Mouse (Mus musculus) limb, embryonic 11.5 days (tissue): Measurements from ENCODE around the gene Ninj2. TPM values are rescaled to one million over a fixed set of nuclear protein-coding genes. Genes with fewer than 3 reads are reported as not detected.

Experiments
- ATAC-seq: fragments of 200-750 bp; cut with Nextera tagmentation; 2 replicates; pipeline ENCODE4 v1.8.0; 2017; ENCODE audit warnings: low read depth; ENCODE audit not compliant: insufficient number of reproducible peaks, low FRiP score, low TSS enrichment
- DNase-seq: peaks from one replicate; pipeline ENCODE4 v3.0.0-alpha.2; 2015; ENCODE audit warnings: low spot score
- H3K27ac ChIP-seq: fragments of 300-500 bp; sonication (generic); replicated peaks from 2 replicates; pipeline ENCODE4 v1.5.1; 2014; ENCODE audit warnings: low read depth, mild to moderate bottlenecking, low read length
- H3K27me3 ChIP-seq: fragments of 300-500 bp; sonication (generic); 2 replicates; pipeline ENCODE4 v1.6.1; 2014; ENCODE audit warnings: mild to moderate bottlenecking, low read length, mixed read lengths; ENCODE audit not compliant: control insufficient read depth, insufficient read depth
- H3K36me3 ChIP-seq: fragments of 300-500 bp; sonication (generic); 2 replicates; pipeline ENCODE4 v1.6.1; 2014; ENCODE audit warnings: mild to moderate bottlenecking, low read length, moderate library complexity, mixed read lengths; ENCODE audit not compliant: control insufficient read depth, insufficient read depth
- H3K4me1 ChIP-seq: fragments of 300-500 bp; sonication (generic); 2 replicates; pipeline ENCODE4 v1.6.1; 2014; ENCODE audit warnings: low read length, mixed read lengths; ENCODE audit not compliant: control insufficient read depth, insufficient read depth
- H3K4me2 ChIP-seq: fragments of 300-500 bp; sonication (generic); 2 replicates; pipeline ENCODE4 v1.6.1; 2014; ENCODE audit warnings: low read depth, mild to moderate bottlenecking, moderate library complexity; ENCODE audit not compliant: severe bottlenecking
- H3K4me3 ChIP-seq: fragments of 300-500 bp; sonication (generic); 2 replicates; pipeline ENCODE4 v1.5.1; 2014; ENCODE audit warnings: low read depth, low read length
- H3K9ac ChIP-seq: fragments of 300-500 bp; sonication (generic); 2 replicates; pipeline ENCODE4 v1.6.1; 2014; ENCODE audit warnings: mild to moderate bottlenecking, low read length
- H3K9me3 ChIP-seq: fragments of 300-500 bp; sonication (generic); 2 replicates; pipeline ENCODE4 v1.6.1; 2016; ENCODE audit warnings: low read length; ENCODE audit not compliant: control insufficient read depth
- WGBS: fragments of 180-500 bp; shearing (Covaris S2); extraction: QIAGEN DNeasy Blood & Tissue Kit; methylation state at CpG from one replicate; pipeline ENCODE4 v1.1.7; 2014; 5-methylcytosine and 5-hydroxymethylcytosine counted together
- polyA plus RNA-seq: library from polyadenylated mRNA; unstranded; fragments of >200 nt; fragmentation: Nextera tagmentation; extraction: Ambion mirVana; gene quantifications from 2 replicates; pipeline ENCODE4 v1.2.1, GENCODE M21; 2014

Gene Ninj2
- polyA plus RNA-seq, 1 experiment from 2014 or later, result not detected

DNA sequence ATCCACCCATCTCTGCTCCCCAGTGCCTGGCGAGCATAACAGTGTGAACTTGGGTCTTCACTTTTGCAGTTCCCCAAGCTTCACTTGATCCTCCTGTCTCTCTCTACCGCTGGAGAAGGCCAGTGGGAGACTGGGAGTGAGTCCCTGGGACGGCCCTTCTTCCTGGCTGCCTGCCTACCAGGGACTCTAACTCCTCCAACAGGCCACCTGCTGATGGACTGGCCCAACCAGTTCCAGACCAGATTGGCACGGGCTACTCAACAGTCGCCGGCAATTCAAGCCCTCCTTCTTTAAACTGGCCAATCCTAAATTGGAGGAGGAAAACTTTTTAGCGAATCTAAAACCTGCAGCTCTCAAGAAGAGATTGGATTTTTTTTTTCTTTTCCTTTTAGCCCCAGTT lies 101.8 kb downstream of the Ninj2 start:
- DNase-seq, result peak; percentile 37
- H3K4me3 ChIP-seq, result no peak overlapping the region
- WGBS, result 18% methylated on average over 7 of the region's 7 CpGs
- H3K4me1 ChIP-seq, result no peaks in the 10 kb centered on the region
- no peak overlapping the region for H3K27ac ChIP-seq
- no peak overlapping the region for H3K9ac ChIP-seq
- H3K27me3 ChIP-seq, result no peaks in the 10 kb centered on the region
- no peaks in the 10 kb centered on the region for H3K36me3 ChIP-seq
- ATAC-seq, result no peak
- H3K4me2 ChIP-seq, result no peak overlapping the region
- no peaks in the 10 kb centered on the region for H3K9me3 ChIP-seq

DNA sequence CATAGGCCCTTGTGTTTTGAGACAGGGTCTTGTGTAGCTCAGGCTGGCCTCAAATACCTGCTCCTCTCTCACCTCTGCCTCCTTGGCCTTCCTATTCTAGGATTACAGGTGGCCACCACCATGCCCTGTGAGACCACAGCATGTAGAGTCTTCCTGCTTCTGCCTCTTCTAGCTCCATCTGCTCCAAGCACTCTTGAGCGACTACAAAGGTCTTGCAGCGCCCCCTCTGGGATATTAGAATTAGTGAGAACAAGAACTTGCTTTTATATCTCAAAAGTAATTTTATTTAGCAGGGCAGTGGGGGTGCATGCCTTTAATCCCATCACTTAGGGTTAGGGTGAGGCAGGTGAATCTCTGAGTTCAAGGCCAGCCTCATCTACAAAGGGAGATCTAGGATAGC lies 103.7 kb downstream of the Ninj2 start:
- H3K27me3 ChIP-seq, result no peaks in the 10 kb centered on the region
- WGBS, result 22% methylated on average over 2 of the region's 2 CpGs
- H3K4me2 ChIP-seq, result no peak overlapping the region

DNA sequence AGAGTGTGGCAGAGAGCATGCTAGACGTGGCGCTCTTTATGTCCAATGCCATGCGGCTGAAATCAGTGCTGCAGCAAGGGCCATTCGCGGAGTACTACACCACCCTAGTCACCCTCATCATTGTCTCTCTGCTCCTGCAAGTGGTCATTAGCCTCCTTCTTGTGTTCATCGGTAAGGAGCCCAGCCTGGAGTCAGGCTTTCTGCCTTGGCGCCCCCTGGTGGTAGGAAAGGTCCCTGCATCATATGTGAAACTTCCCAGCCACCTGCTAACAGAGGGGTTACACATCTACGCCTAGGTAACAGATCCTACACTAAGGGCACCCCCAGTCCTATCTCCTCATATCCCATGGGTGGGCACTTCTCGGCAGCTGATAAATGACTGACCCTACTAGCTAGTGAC lies 104.8 kb downstream of the Ninj2 start:
- DNase-seq, result peak; percentile 90
- Histone ChIP-seq H3K36me3 (no peaks in the 10 kb centered on the region), H3K27ac (no peak overlapping the region), H3K27me3 (no peaks in the 10 kb centered on the region), H3K4me1 (peaks cover 5% of the 10 kb centered on the region; the same call in 1 of the 2 replicates), H3K4me3 (no peak overlapping the region), H3K9ac (no peak overlapping the region), H3K9me3 (no peaks in the 10 kb centered on the region), H3K4me2 (no peak overlapping the region)
- ATAC-seq, result no peak
- WGBS, result 30% methylated on average over 9 of the region's 9 CpGs

More for the DNA sequence above, 103.7 kb downstream of the Ninj2 start:
- H3K9me3 ChIP-seq, result no peaks in the 10 kb centered on the region
- H3K27ac ChIP-seq, result no peak overlapping the region
- DNase-seq (peak; percentile 41), ATAC-seq (no peak)
- H3K9ac ChIP-seq, result no peak overlapping the region
- H3K4me1 ChIP-seq, result no peaks in the 10 kb centered on the region
- no peaks in the 10 kb centered on the region for H3K36me3 ChIP-seq
- H3K4me3 ChIP-seq, result no peak overlapping the region

DNA sequence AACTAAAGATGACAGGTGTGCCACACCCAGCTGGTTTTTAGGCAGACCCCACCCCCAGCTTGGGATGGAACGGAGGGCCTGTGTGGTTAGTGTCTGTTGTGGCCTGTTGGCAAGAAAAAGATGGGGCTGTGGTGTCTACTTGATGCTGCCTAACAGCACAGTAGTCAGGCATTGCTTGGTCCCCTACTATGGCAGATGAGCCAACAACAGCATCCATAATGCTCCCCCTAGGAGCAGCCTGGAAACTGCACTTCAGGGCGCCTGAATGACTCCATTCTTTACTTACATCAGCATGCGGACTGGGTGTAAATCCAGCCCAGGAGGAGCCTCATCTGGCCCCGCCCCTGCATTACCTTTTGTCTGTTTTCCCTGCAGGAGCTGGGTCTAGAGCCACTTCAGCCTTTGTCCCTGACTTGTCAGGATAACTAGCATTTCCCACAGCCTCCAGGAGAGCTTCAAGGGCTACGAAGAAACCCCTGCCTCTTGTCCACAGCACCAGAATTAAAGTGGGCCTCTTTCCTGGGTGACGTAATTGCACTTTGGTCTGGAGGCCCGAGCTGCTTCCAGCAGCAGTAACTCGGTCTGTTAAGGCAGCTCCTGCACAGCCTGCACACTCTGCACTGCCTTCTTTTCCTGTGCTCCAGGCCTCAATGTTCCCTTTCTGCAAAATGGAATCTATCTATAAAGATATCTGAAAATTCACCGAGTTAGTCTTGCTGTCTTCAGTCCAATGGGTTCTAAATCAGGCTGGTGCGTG lies 106.7 kb downstream of the Ninj2 start:
- ATAC-seq, result no peak
- 40% methylated on average over 10 of the region's 10 CpGs for WGBS
- H3K9me3 ChIP-seq, result no peaks in the 10 kb centered on the region
- no peak overlapping the region for H3K27ac ChIP-seq
- H3K27me3 ChIP-seq, result no peaks in the 10 kb centered on the region
- peaks cover 5% of the 10 kb centered on the region; the same call in 1 of the 2 replicates for H3K4me1 ChIP-seq
- no peak for DNase-seq
- no peak overlapping the region for H3K4me2 ChIP-seq
- no peak overlapping the region for H3K9ac ChIP-seq
- H3K36me3 ChIP-seq, result no peaks in the 10 kb centered on the region
- H3K4me3 ChIP-seq, result no peak overlapping the region

DNA sequence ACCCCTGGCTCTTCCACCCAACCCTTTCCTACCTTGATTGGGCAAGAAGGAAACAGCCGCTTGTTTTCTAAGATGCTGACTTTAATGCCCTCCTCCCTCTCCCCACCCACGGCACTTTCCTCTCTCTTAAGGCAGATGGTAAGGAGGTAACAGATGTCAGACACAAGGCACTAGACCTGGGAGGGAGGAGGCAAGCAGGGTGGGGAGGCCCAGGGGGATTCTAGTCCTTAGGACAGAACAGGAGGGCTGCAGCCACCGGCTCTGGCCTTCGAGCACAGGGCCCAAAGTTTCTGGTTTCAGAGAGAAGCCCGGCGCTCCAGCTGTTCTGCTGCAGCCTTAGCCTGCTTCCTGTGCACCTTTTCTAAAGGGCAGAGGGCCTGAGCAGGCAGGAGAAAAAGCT lies 108.8 kb downstream of the Ninj2 start:
- Histone ChIP-seq H3K9ac (no peak overlapping the region), H3K4me3 (no peak overlapping the region), H3K4me1 (peaks cover 5% of the 10 kb centered on the region; the same call in 1 of the 2 replicates), H3K36me3 (no peaks in the 10 kb centered on the region), H3K9me3 (no peaks in the 10 kb centered on the region), H3K27me3 (no peaks in the 10 kb centered on the region), H3K27ac (no peak overlapping the region), H3K4me2 (no peak overlapping the region)
- ATAC-seq (no peak), DNase-seq (peak; percentile 32)
- 55% methylated on average over 6 of the region's 6 CpGs for WGBS

DNA sequence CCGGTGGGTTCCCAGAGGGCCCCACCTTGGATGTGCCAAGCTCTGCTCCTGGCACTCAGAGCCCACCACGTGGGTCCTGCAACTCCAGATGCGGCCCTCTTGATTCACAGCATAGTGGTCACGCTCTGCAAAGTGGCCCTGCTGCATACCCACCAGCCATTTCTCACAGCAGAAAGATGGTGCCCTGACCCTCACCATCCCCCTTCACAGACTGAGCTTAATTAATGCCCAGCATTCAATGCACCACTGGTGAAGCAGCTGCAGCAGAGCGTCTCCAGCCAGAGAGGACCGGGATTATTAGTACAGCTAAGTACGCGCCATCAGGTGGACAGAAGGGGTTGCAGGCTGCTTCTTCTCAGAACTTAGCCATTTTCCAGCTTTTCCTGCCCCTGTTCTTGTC lies 109.3 kb downstream of the Ninj2 start:
- no peak overlapping the region for H3K9ac ChIP-seq
- 72% methylated on average over 8 of the region's 8 CpGs for WGBS
- H3K27ac ChIP-seq, result no peak overlapping the region
- no peaks in the 10 kb centered on the region for H3K27me3 ChIP-seq
- H3K4me3 ChIP-seq, result no peak overlapping the region
- H3K4me2 ChIP-seq, result no peak overlapping the region
- H3K9me3 ChIP-seq, result no peaks in the 10 kb centered on the region
- DNase-seq (no peak), ATAC-seq (no peak)
- H3K36me3 ChIP-seq, result no peaks in the 10 kb centered on the region
- peaks cover 5% of the 10 kb centered on the region; the same call in 1 of the 2 replicates for H3K4me1 ChIP-seq

DNA sequence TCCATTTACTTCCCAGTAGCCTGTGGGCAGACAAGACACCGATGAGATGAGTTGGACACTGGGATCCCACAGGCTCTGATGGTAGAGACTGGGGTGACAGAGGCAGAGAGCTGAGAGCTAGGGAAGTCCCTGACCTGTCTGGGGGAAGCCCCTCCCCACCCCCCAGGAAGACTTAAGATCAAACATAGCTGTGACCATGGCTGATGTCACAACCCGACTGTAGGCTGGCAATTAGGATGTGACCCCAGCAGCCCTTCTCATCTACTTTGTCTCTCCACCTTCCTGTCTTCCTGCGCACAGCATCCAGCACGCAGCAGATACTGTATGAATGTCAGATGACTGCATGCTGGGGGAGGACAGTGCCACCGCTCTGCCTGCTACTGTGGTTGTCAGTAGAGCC lies 113.4 kb downstream of the Ninj2 start:
- H3K9ac ChIP-seq, result no peak overlapping the region
- 88% methylated on average over 5 of the region's 5 CpGs for WGBS
- DNase-seq, result no peak
- no peak for ATAC-seq
- H3K27ac ChIP-seq, result no peak overlapping the region
- no peak overlapping the region for H3K4me2 ChIP-seq
- H3K9me3 ChIP-seq, result no peaks in the 10 kb centered on the region
- H3K4me3 ChIP-seq, result no peak overlapping the region
- H3K4me1 ChIP-seq, result peaks cover 5% of the 10 kb centered on the region; the same call in 1 of the 2 replicates
- H3K27me3 ChIP-seq, result no peaks in the 10 kb centered on the region
- H3K36me3 ChIP-seq, result no peaks in the 10 kb centered on the region

DNA sequence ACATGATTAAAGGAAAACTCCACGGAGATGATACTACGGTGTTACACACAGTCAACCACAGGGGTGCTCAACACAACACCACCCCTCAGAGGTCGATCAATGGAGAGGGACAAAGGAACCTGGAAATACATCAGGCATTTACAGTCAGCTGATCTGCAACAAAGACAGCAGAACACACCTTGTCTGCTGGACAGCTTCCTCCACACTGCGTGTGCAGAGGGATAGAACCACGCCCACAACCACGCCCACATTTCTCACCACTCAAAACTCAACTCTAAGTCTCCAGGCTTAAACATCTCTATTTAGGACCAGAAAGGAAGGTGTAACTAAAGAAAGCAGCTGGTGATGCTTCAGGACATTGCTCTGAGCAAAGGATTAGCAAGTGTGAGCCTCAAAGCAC lies 118.4 kb downstream of the Ninj2 start:
- Histone ChIP-seq H3K4me1 (no peaks in the 10 kb centered on the region), H3K9me3 (no peaks in the 10 kb centered on the region), H3K27me3 (no peaks in the 10 kb centered on the region), H3K9ac (no peak overlapping the region), H3K4me2 (no peak overlapping the region), H3K36me3 (no peaks in the 10 kb centered on the region), H3K27ac (no peak overlapping the region), H3K4me3 (no peak overlapping the region)
- ATAC-seq (no peak), DNase-seq (no peak)
- WGBS, result 82% methylated on average over 6 of the region's 6 CpGs

DNA sequence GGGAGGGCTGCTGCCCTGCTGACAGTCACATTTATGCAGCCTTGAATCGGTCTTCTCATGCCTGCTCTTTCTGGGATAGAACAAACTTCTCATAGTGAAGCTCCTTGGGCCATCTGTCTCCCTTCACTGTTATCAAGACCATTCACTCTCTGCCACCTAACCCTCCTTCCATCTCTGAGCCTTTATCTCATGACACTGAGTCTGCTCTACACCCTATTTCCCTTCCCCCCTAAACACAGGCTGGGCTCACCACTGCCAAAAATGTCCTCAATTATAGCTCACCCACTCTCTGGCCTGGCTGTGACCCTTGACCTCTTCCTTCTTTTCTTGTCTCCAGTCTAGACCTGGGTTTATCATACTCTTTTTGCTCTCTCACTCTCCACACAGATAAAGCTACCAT lies 123.6 kb downstream of the Ninj2 start:
- WGBS, result 79% methylated on average over 1 of the region's 1 CpGs
- DNase-seq, result no peak
- Histone ChIP-seq H3K9me3 (no peaks in the 10 kb centered on the region), H3K36me3 (no peaks in the 10 kb centered on the region), H3K4me2 (no peak overlapping the region), H3K27me3 (no peaks in the 10 kb centered on the region), H3K9ac (no peak overlapping the region), H3K27ac (no peak overlapping the region), H3K4me3 (no peak overlapping the region), H3K4me1 (no peaks in the 10 kb centered on the region)
- ATAC-seq, result no peak
